Mouse (Mus musculus) CH12.LX (cell line): ENCODE measurements around the gene Srarp. TPM values are rescaled to one million over a fixed set of nuclear protein-coding genes. Genes with fewer than 3 reads are reported as not detected.

Source experiments
- DNase-seq: peaks from one replicate; pipeline ENCODE4 v3.0.0-alpha.2; 2013; ENCODE audit errors: extremely low read depth
- H3K27ac ChIP-seq: 2 replicates; pipeline ENCODE4 v1.5.1; 2012; ENCODE audit warnings: low read depth, mild to moderate bottlenecking, control low read depth, moderate library complexity; ENCODE audit not compliant: insufficient read depth
- H3K27me3 ChIP-seq: replicated peaks from 2 replicates; pipeline ENCODE3; 2012; ENCODE audit warnings: inconsistent platforms
- H3K36me3 ChIP-seq, 2 experiments: replicated peaks in 1 of 2; 2 replicates each; pipeline versions ENCODE3 to v1.6.1; 2012; ENCODE audit warnings: inconsistent platforms in 1 of 2, low read length in 1 of 2, mild to moderate bottlenecking in 1 of 2, mixed read lengths in 1 of 2, moderate library complexity in 1 of 2; ENCODE audit not compliant: control insufficient read depth in 1 of 2, insufficient read depth in 1 of 2
- H3K4me1 ChIP-seq, 2 experiments: 2 replicates each; pipeline ENCODE4 v1.6.1; 2012; ENCODE audit warnings: inconsistent platforms in 1 of 2, moderate library complexity in 1 of 2; ENCODE audit not compliant: insufficient read depth in 2 of 2, control insufficient read depth in 1 of 2
- H3K4me2 ChIP-seq: 2 replicates; pipeline ENCODE4 v1.6.1; 2012; ENCODE audit warnings: low read depth, mild to moderate bottlenecking, control low read depth; ENCODE audit not compliant: poor library complexity, insufficient read depth, severe bottlenecking
- H3K4me3 ChIP-seq, 3 experiments: fragments of 150-350 bp in 1 of 3; sonication (generic) in 1 of 3; replicated peaks in 1 of 3; 2 replicates each; pipeline versions ENCODE3 to v1.5.1; 2011 to 2012; ENCODE audit warnings: low read depth in 2 of 3, low read length in 2 of 3, mild to moderate bottlenecking in 2 of 3, moderate library complexity in 2 of 3, control low read depth in 1 of 3, improper control_type of control experiment in 1 of 3, inconsistent platforms in 1 of 3, mixed read lengths in 1 of 3; ENCODE audit not compliant: poor library complexity in 1 of 3
- H3K79me2 ChIP-seq: replicated peaks from 2 replicates; pipeline ENCODE4 v1.6.1; 2012; ENCODE audit warnings: mild to moderate bottlenecking, moderate library complexity; ENCODE audit not compliant: control insufficient read depth, poor library complexity, insufficient read depth, severe bottlenecking; ENCODE audit errors: extremely low read depth
- H3K9ac ChIP-seq: 2 replicates; pipeline ENCODE4 v1.6.1; 2012; ENCODE audit warnings: low read depth, mild to moderate bottlenecking, control low read depth, moderate library complexity; ENCODE audit not compliant: insufficient read depth
- H3K9me3 ChIP-seq: replicated peaks from 2 replicates; pipeline ENCODE3; 2012; ENCODE audit warnings: low read length, inconsistent platforms, mixed read lengths
- BHLHE40 ChIP-seq: IDR thresholded peaks from 2 replicates; pipeline ENCODE4 v1.6.1; 2011; ENCODE audit warnings: mild to moderate bottlenecking, low read depth, low read length, improper control_type of control experiment
- CHD1 ChIP-seq: IDR thresholded peaks from 2 replicates; pipeline ENCODE4 v1.6.1; 2012; ENCODE audit warnings: low read depth, low read length, improper control_type of control experiment, inconsistent platforms
- CHD2 ChIP-seq: IDR thresholded peaks from 2 replicates; pipeline ENCODE4 v1.6.1; 2011; ENCODE audit warnings: low read length, improper control_type of control experiment
- CTCF ChIP-seq, 2 experiments: IDR thresholded peaks in 1 of 2; conservative IDR thresholded peaks in 1 of 2; 2 replicates each; pipeline ENCODE4 v1.5.1; 2011 to 2012; ENCODE audit warnings: low read depth in 2 of 2, low read length in 2 of 2, improper control_type of control experiment in 1 of 2, inconsistent platforms in 1 of 2, mild to moderate bottlenecking in 1 of 2, moderate library complexity in 1 of 2
- E2F4 ChIP-seq: IDR thresholded peaks from 2 replicates; pipeline ENCODE4 v1.6.1; 2011; ENCODE audit warnings: low read depth, low read length, improper control_type of control experiment; ENCODE audit not compliant: insufficient replicate concordance
- ETS1 ChIP-seq: conservative IDR thresholded peaks from 2 replicates; pipeline ENCODE4 v1.6.1; 2012; ENCODE audit warnings: low read depth, mild to moderate bottlenecking, inconsistent platforms, low read length, improper control_type of control experiment, moderate library complexity
- HCFC1 ChIP-seq: IDR thresholded peaks from 2 replicates; pipeline ENCODE4 v1.6.1; 2012; ENCODE audit warnings: low read depth, mild to moderate bottlenecking, inconsistent platforms, low read length, improper control_type of control experiment
- JUN ChIP-seq: IDR thresholded peaks from 2 replicates; pipeline ENCODE4 v1.6.1; 2011; ENCODE audit warnings: low read depth, mild to moderate bottlenecking, low read length, improper control_type of control experiment, moderate library complexity; ENCODE audit not compliant: insufficient read depth
- KAT2A ChIP-seq: IDR thresholded peaks from 2 replicates; pipeline ENCODE4 v1.6.1; 2012; ENCODE audit warnings: low read length, improper control_type of control experiment, inconsistent platforms; ENCODE audit not compliant: insufficient replicate concordance
- MEF2A ChIP-seq: IDR thresholded peaks from 2 replicates; pipeline ENCODE4 v1.6.1; 2014; ENCODE audit warnings: low read depth, mild to moderate bottlenecking, inconsistent platforms, low read length, improper control_type of control experiment, borderline replicate concordance
- NELFE ChIP-seq: IDR thresholded peaks from 2 replicates; pipeline ENCODE4 v1.6.1; 2011; ENCODE audit warnings: low read depth, low read length, improper control_type of control experiment
- PAX5 ChIP-seq: IDR thresholded peaks from 2 replicates; pipeline ENCODE4 v1.6.1; 2012; ENCODE audit warnings: low read length, inconsistent platforms, mixed read lengths
- POLR2A ChIP-seq: IDR thresholded peaks from 2 replicates; pipeline ENCODE4 v1.6.1; 2011; ENCODE audit warnings: low read depth, mild to moderate bottlenecking, improper control_type of control experiment, low read length
- TBP ChIP-seq: conservative IDR thresholded peaks from 2 replicates; pipeline ENCODE4 v1.6.1; 2011; ENCODE audit warnings: low read depth, low read length, improper control_type of control experiment
- TCF12 ChIP-seq: IDR thresholded peaks from 2 replicates; pipeline ENCODE4 v1.6.1; 2014; ENCODE audit warnings: low read depth, mild to moderate bottlenecking, inconsistent platforms, low read length, improper control_type of control experiment
- USF2 ChIP-seq: conservative IDR thresholded peaks from 2 replicates; pipeline ENCODE4 v1.6.1; 2011; ENCODE audit warnings: low read depth, low read length, improper control_type of control experiment
- ZC3H11A ChIP-seq: IDR thresholded peaks from 2 replicates; pipeline ENCODE4 v1.6.1; 2012; ENCODE audit warnings: low read depth, mild to moderate bottlenecking, inconsistent platforms, low read length, improper control_type of control experiment
- ZKSCAN1 ChIP-seq: IDR thresholded peaks from 2 replicates; pipeline ENCODE4 v1.6.1; 2012; ENCODE audit warnings: low read depth, inconsistent platforms, low read length, improper control_type of control experiment, borderline replicate concordance
- ZNF384 ChIP-seq: IDR thresholded peaks from 2 replicates; pipeline ENCODE4 v1.6.1; 2012; ENCODE audit warnings: low read depth, low read length, improper control_type of control experiment, inconsistent platforms
- dilution Hi-C: fragments of 300-500 bp; cut with MboI; formaldehyde crosslinking; loops from 2 replicates; pipeline ENCODE4 v1.14.3; 2020; ENCODE audit warnings: low sequenced_read_pairs; ENCODE audit not compliant: extremely low pct_unique_long_range_greater_than_20kb, extremely low pct_ligation_motif_present
- in situ Hi-C: fragments of 300-500 bp; cut with MboI; formaldehyde crosslinking; loops from 3 replicates; pipeline ENCODE4 v1.14.3; 2019; ENCODE audit warnings: low sequenced_read_pairs, low pct_ligation_motif_present, low pct_unique_long_range_greater_than_20kb, mixed read lengths
- polyA plus RNA-seq: library from polyadenylated mRNA; unstranded; fragments of >175 nt; gene quantifications from 2 replicates; pipeline ENCODE4 v1.2.1, GENCODE M21; 2012; ENCODE audit warnings: low read depth; ENCODE audit not compliant: insufficient read length
- total RNA-seq, 2 experiments: library from RNA; depleted of rRNA; stranded (reverse); fragments of 300-350 nt in 1 of 2; fragments of >200 nt in 1 of 2; gene quantifications; 2 replicates each; pipeline ENCODE4 v1.2.3; 2012 to 2014

The Srarp gene
- total and polyA plus RNA-seq, 3 experiments: not detected

- Histone ChIP-seq H3K27ac (no peak overlapping the region), H3K9me3 (no peaks in the 10 kb centered on the region), H3K79me2 (peaks cover 3% of the 10 kb centered on the region; the same call in 1 of the 2 replicates), H3K4me1 (peaks cover 4 to 24% of the 10 kb centered on the region in 2 experiments; a peak in 2 of 4 replicates), H3K4me3 (no peak overlapping the region), H3K9ac (no peak overlapping the region), H3K4me2 (no peak overlapping the region), H3K27me3 (no peaks in the 10 kb centered on the region), H3K36me3 (peaks cover 38 to 82% of the 10 kb centered on the region in 2 experiments)
- in situ Hi-C loops (no loop called here), dilution Hi-C loops (no loop called here)
- no peak for DNase-seq
- TF ChIP-seq ETS1 (no peak), PAX5 (no peak), MEF2A (no peak), ZC3H11A (no peak), USF2 (no peak), ZNF384 (no peak), CHD1 (no peak), BHLHE40 (no peak), NELFE (no peak), ZKSCAN1 (no peak), KAT2A (no peak), CHD2 (no peak), TBP (no peak), CTCF (conservative IDR thresholded peaks at IDR 0.05 in 1 of 2, IDR thresholded peaks at IDR 0.05 in 1 of 2; ENCODE audit: low read depth in 2 of 2, low read length in 2 of 2) (no peak), TCF12 (no peak), POLR2A (no peak), HCFC1 (no peak), E2F4 (no peak), JUN (no peak)
These were observed 23.0 kb upstream of the Srarp start for GRCm38 (mm10) chr4:141458888-141459287.

- Histone ChIP-seq H3K36me3 (peaks cover 35 to 82% of the 10 kb centered on the region in 2 experiments), H3K79me2 (peaks cover 6% of the 10 kb centered on the region; the same call in 1 of the 2 replicates), H3K4me1 (peaks cover 6 to 30% of the 10 kb centered on the region in 2 experiments; a peak in 3 of 4 replicates), H3K27ac (no peak overlapping the region), H3K4me2 (no peak overlapping the region), H3K9me3 (no peaks in the 10 kb centered on the region), H3K9ac (no peak overlapping the region), H3K4me3 (no peak overlapping the region), H3K27me3 (no peaks in the 10 kb centered on the region)
- dilution Hi-C loops: no loop called here
- DNase-seq: no peak
- in situ Hi-C loops: no loop called here
- TF ChIP-seq HCFC1: no peak
These were observed 22.3 kb upstream of the Srarp start for GRCm38 (mm10) chr4:141458236-141458635.
